21 mouse cellular contexts compared by ENCODE assay signal in genomic region chr5:137569031-137569430, GRCm38 (mm10). TPM values are rescaled to one million over a fixed set of nuclear protein-coding genes. Genes with fewer than 3 reads are reported as not detected.
DNase-seq lines count a peak whose midpoint lies in the region; ATAC-seq and TF ChIP-seq lines count a peak whose summit lies in the region.
"Had no signal": no experiment of that assay in that cellular context is flagged by ENCODE, and none has a peak within 500 bp of the region (broad histone marks: within the 10 kb centered on the region; RNA-seq: fewer than 3 reads in every experiment).

No protein-coding gene starts in this region.

- no peak overlapping the region for H3K4me2 ChIP-seq in heart, postnatal 0 days (ENCODE audit: low read depth, low read length)
- H3K4me2 ChIP-seq in liver, embryonic 16.5 days (ENCODE audit: low read depth, low read length): peak overlapping the region; percentile 96
- H3K4me2 ChIP-seq in neural tube, embryonic 15.5 days: no peak overlapping the region

- TF ChIP-seq CTCF in heart, postnatal 0 days (IDR thresholded peaks at IDR 0.05; ENCODE audit: low read depth): no peak
- no peak for TF ChIP-seq CTCF in MEL (IDR thresholded peaks at IDR 0.05 in 2 of 3, conservative IDR thresholded peaks at IDR 0.05 in 1 of 3; ENCODE audit: control insufficient read depth in 1 of 3, insufficient read depth in 1 of 3, low read depth in 2 of 3, low read length in 3 of 3, poor library complexity in 1 of 3, severe bottlenecking in 1 of 3)

- no peak for TF ChIP-seq EP300 in heart, postnatal 0 days (IDR thresholded peaks at IDR 0.05; ENCODE audit: low read depth)
- TF ChIP-seq EP300 in MEL (IDR thresholded peaks at IDR 0.05; ENCODE audit: low read depth in 1 of 2, low read length in 2 of 2): no peak

- H3K36me3 ChIP-seq in heart, postnatal 0 days (replicated peaks; ENCODE audit: control insufficient read depth, insufficient read depth, low read length): no peaks in the 10 kb centered on the region
- peaks cover 3 to 13% of the 10 kb centered on the region in 2 experiments for H3K36me3 ChIP-seq in MEL (ENCODE audit: control insufficient read depth in 1 of 2, insufficient read depth in 2 of 2, low read length in 2 of 2)
- H3K36me3 ChIP-seq in liver, embryonic 16.5 days (ENCODE audit: control insufficient read depth, insufficient read depth): no peaks in the 10 kb centered on the region
- H3K36me3 ChIP-seq in neural tube, embryonic 15.5 days: peaks cover 18% of the 10 kb centered on the region
- H3K36me3 ChIP-seq: embryonic facial prominence, embryonic 10.5 days; limb, embryonic 10.5 days; midbrain, embryonic 10.5 days had no signal

- peaks cover 21% of the 10 kb centered on the region for H3K79me2 ChIP-seq in MEL (ENCODE audit: control insufficient read depth, insufficient read depth, low read length, poor library complexity)

- DNase-seq in heart, postnatal 0 days (ENCODE audit: low spot score): no peak
- DNase-seq in heart, postnatal 10 days: no peak
- DNase-seq in B cell, adult 2 months: peak; percentile 39 to 43
- DNase-seq in MEL (ENCODE audit: low read depth, low spot score): peak; percentile 36
- DNase-seq in kidney, postnatal 10 days: no peak
- DNase-seq: cerebellum, adult 2 months; forebrain, postnatal 0 days had no signal

- 50% methylated on average over 12 of the region's 12 CpGs for WGBS in heart, postnatal 0 days
- WGBS in liver, embryonic 16.5 days (ENCODE audit: insufficient replicate concordance): 57% methylated on average over 12 of the region's 12 CpGs
- WGBS in neural tube, embryonic 15.5 days: 78% methylated on average over 12 of the region's 12 CpGs

- no peaks in the 10 kb centered on the region for H3K9me3 ChIP-seq in heart, postnatal 0 days (replicated peaks; ENCODE audit: control insufficient read depth, low read length)
- no peaks in the 10 kb centered on the region for H3K9me3 ChIP-seq in MEL (replicated peaks; ENCODE audit: insufficient read depth, low read length)
- H3K9me3 ChIP-seq in liver, embryonic 16.5 days (replicated peaks; ENCODE audit: control insufficient read depth, low read length): no peaks in the 10 kb centered on the region
- no peaks in the 10 kb centered on the region for H3K9me3 ChIP-seq in neural tube, embryonic 15.5 days (replicated peaks)
- H3K9me3 ChIP-seq: embryonic facial prominence, embryonic 10.5 days; limb, embryonic 10.5 days; midbrain, embryonic 10.5 days had no signal

- TF ChIP-seq POLR2A in MEL (IDR thresholded peaks at IDR 0.05; ENCODE audit: control insufficient read depth in 1 of 2, insufficient read depth in 1 of 2, low read depth in 1 of 2, low read length in 2 of 2, poor library complexity in 1 of 2): no peak

- H3K27me3 ChIP-seq in heart, postnatal 0 days (ENCODE audit: control insufficient read depth, insufficient read depth, low read length): 0 out of 2 replicates have a peak, but pooled peaks cover 3% of the 10 kb centered on the region
- H3K27me3 ChIP-seq in MEL (ENCODE audit: control insufficient read depth in 1 of 2, insufficient read depth in 2 of 2, low read length in 2 of 2): no peaks in the 10 kb centered on the region
- no peaks in the 10 kb centered on the region; the same call in 1 of the 2 replicates for H3K27me3 ChIP-seq in liver, embryonic 16.5 days (ENCODE audit: control insufficient read depth, insufficient read depth, low read depth, low read length)
- H3K27me3 ChIP-seq in neural tube, embryonic 15.5 days (replicated peaks): 0 out of 2 replicates have a peak, but pooled peaks cover 3% of the 10 kb centered on the region

- intact Hi-C loops in heart, postnatal 10 days (cut with DNase I): no loop called here

- no peaks in the 10 kb centered on the region for H3K4me1 ChIP-seq in heart, postnatal 0 days (ENCODE audit: control insufficient read depth, insufficient read depth)
- peaks cover 0 to 25% of the 10 kb centered on the region in 2 experiments; a peak in 2 of 4 replicates for H3K4me1 ChIP-seq in MEL (ENCODE audit: control insufficient read depth in 1 of 2, insufficient read depth in 2 of 2, low read length in 2 of 2)
- peaks cover 40% of the 10 kb centered on the region for H3K4me1 ChIP-seq in liver, embryonic 16.5 days (ENCODE audit: control insufficient read depth, low read depth, low read length)
- 0 out of 2 replicates have a peak, but pooled peaks cover under 1% of the 10 kb centered on the region for H3K4me1 ChIP-seq in neural tube, embryonic 15.5 days

- ATAC-seq in heart, postnatal 0 days (ENCODE audit: insufficient read depth, low read depth): 0 out of 2 replicates have a peak, but pooled peaks have one; percentile 20
- no peak for ATAC-seq in liver, embryonic 16.5 days (ENCODE audit: low read depth)
- no peak for ATAC-seq in neural tube, embryonic 15.5 days (ENCODE audit: low FRiP score)
- ATAC-seq: forebrain, postnatal 0 days; hindbrain, postnatal 0 days had no signal

- H3K4me3 ChIP-seq in heart, postnatal 0 days (ENCODE audit: low read depth, low read length): no peak overlapping the region
- peak overlapping the region; percentile 47 to 57 for H3K4me3 ChIP-seq in MEL (ENCODE audit: control insufficient read depth in 1 of 2, insufficient read depth in 1 of 2, low read depth in 2 of 2, low read length in 2 of 2)
- 0 out of 2 replicates have a peak overlapping the region, but pooled peaks have one; percentile 69 for H3K4me3 ChIP-seq in liver, embryonic 16.5 days (ENCODE audit: low read depth, low read length)
- no peak overlapping the region for H3K4me3 ChIP-seq in neural tube, embryonic 15.5 days (replicated peaks)
- H3K4me3 ChIP-seq: heart, adult 2 months; left cerebral cortex, adult 2 months; limb, embryonic 10.5 days; midbrain, embryonic 10.5 days had no signal

- no peak overlapping the region for H3K27ac ChIP-seq in heart, postnatal 0 days (ENCODE audit: low read depth)
- no peak overlapping the region; the same call in 1 of the 2 replicates for H3K27ac ChIP-seq in MEL (ENCODE audit: control insufficient read depth, low read depth, low read length)
- H3K27ac ChIP-seq in liver, embryonic 16.5 days (ENCODE audit: low read length): peak overlapping the region; percentile 91; the same call in 1 of the 2 replicates
- no peak overlapping the region for H3K27ac ChIP-seq in neural tube, embryonic 15.5 days (replicated peaks)
- H3K27ac ChIP-seq: embryonic facial prominence, embryonic 10.5 days; heart, adult 2 months; hindbrain, postnatal 0 days; left cerebral cortex, adult 2 months; limb, embryonic 10.5 days; midbrain, embryonic 10.5 days had no signal

- no peak for TF ChIP-seq RAD21 in MEL (IDR thresholded peaks at IDR 0.05; ENCODE audit: low read depth, low read length)

- no peak overlapping the region for H3K9ac ChIP-seq in heart, postnatal 0 days (replicated peaks; ENCODE audit: low read depth, low read length)
- H3K9ac ChIP-seq in MEL (ENCODE audit: control insufficient read depth, low read depth, low read length, poor library complexity, severe bottlenecking): peak overlapping the region; percentile 65
- H3K9ac ChIP-seq in liver, embryonic 16.5 days (ENCODE audit: low read depth, low read length): peak overlapping the region; percentile 55; the same call in 1 of the 2 replicates
- no peak overlapping the region for H3K9ac ChIP-seq in neural tube, embryonic 15.5 days (replicated peaks)
- H3K9ac ChIP-seq: forebrain, postnatal 0 days had no signal

RNA-seq across cellular contexts. Expression of gene Tfr2, which starts 0.6 kb away (rescaled TPM):
- total RNA-seq in heart, postnatal 0 days (2014; rRNA removed; ENCODE audit: low replicate concordance): 0.50 TPM in 1 of 2 replicates, not detected in the other
- 0.07 and 0.12 TPM in 2 replicates for polyA plus RNA-seq in heart, postnatal 0 days (2015; fragmentation: Nextera tagmentation; extraction: Ambion mirVana)
- not detected for total RNA-seq in heart, postnatal 10 days (2021)
- 76.9 and 96.2 TPM in 2 replicates for total RNA-seq in MEL (2012; rRNA removed)
- polyA plus RNA-seq in MEL (2012; ENCODE audit: insufficient read depth in 1 of 2, insufficient read length in 2 of 2, low read depth in 1 of 2, low replicate concordance in 2 of 2, missing spikeins in 1 of 2): 100 to 1,000 TPM in 1 of 2 experiments, not detected in 1; 112 TPM
- polyA plus RNA-seq in liver, embryonic 16.5 days (2015; fragmentation: Nextera tagmentation; extraction: Ambion mirVana): 60.5 and 62.5 TPM in 2 replicates
- polyA plus RNA-seq in neural tube, embryonic 15.5 days (2015; fragmentation: Nextera tagmentation; extraction: Ambion mirVana): 4.2 and 5.3 TPM in 2 replicates

RNA-seq across cellular contexts. Expression of gene Actl6b, which starts 15.7 kb away (rescaled TPM):
- not detected in 2 replicates for total RNA-seq in heart, postnatal 0 days (2014; rRNA removed; ENCODE audit: low replicate concordance)
- not detected in 2 replicates for polyA plus RNA-seq in heart, postnatal 0 days (2015; fragmentation: Nextera tagmentation; extraction: Ambion mirVana)
- not detected for total RNA-seq in heart, postnatal 10 days (2021)
- 0.15 TPM in 1 of 2 replicates, not detected in the other for total RNA-seq in MEL (2012; rRNA removed)
- not detected for polyA plus RNA-seq in MEL (2012; ENCODE audit: insufficient read depth in 1 of 2, insufficient read length in 2 of 2, low read depth in 1 of 2, low replicate concordance in 2 of 2, missing spikeins in 1 of 2)
- 0.05 TPM in 1 of 2 replicates, not detected in the other for polyA plus RNA-seq in liver, embryonic 16.5 days (2015; fragmentation: Nextera tagmentation; extraction: Ambion mirVana)
- polyA plus RNA-seq in neural tube, embryonic 15.5 days (2015; fragmentation: Nextera tagmentation; extraction: Ambion mirVana): 203 and 258 TPM in 2 replicates
- total RNA-seq: heart, adult 2 months; hematopoietic stem cell, adult 5-6 weeks had no signal
- polyA plus RNA-seq: heart, adult 2 months; limb, embryonic 10.5 days had no signal

RNA-seq across cellular contexts. Expression of gene Mospd3, which starts 31.8 kb away (rescaled TPM):
- total RNA-seq in heart, postnatal 0 days (2014; rRNA removed; ENCODE audit: low replicate concordance): 9.3 TPM in 1 of 2 replicates, not detected in the other
- 18.3 and 19.7 TPM in 2 replicates for polyA plus RNA-seq in heart, postnatal 0 days (2015; fragmentation: Nextera tagmentation; extraction: Ambion mirVana)
- 10 to 100 TPM; 25.1 to 31.4 TPM for total RNA-seq in heart, postnatal 10 days (2021)
- 11.9 and 12.4 TPM in 2 replicates for total RNA-seq in MEL (2012; rRNA removed)
- polyA plus RNA-seq in MEL (2012; ENCODE audit: insufficient read depth in 1 of 2, insufficient read length in 2 of 2, low read depth in 1 of 2, low replicate concordance in 2 of 2, missing spikeins in 1 of 2): 100 to 1,000 TPM in 1 of 2 experiments, not detected in 1; 144 TPM
- 21.3 and 23.1 TPM in 2 replicates for polyA plus RNA-seq in liver, embryonic 16.5 days (2015; fragmentation: Nextera tagmentation; extraction: Ambion mirVana)
- polyA plus RNA-seq in neural tube, embryonic 15.5 days (2015; fragmentation: Nextera tagmentation; extraction: Ambion mirVana): 64.6 and 66.9 TPM in 2 replicates

RNA-seq across cellular contexts. Expression of gene Gnb2, which starts 35.7 kb away (rescaled TPM):
- 599 and 872 TPM in 2 replicates for total RNA-seq in heart, postnatal 0 days (2014; rRNA removed; ENCODE audit: low replicate concordance)
- polyA plus RNA-seq in heart, postnatal 0 days (2015; fragmentation: Nextera tagmentation; extraction: Ambion mirVana): 301 TPM in 2 replicates
- 100 to 1,000 TPM; 481 to 484 TPM for total RNA-seq in heart, postnatal 10 days (2021)
- 531 and 548 TPM in 2 replicates for total RNA-seq in MEL (2012; rRNA removed)
- 100 to 1,000 TPM in 1 of 2 experiments, not detected in 1; 550 TPM for polyA plus RNA-seq in MEL (2012; ENCODE audit: insufficient read depth in 1 of 2, insufficient read length in 2 of 2, low read depth in 1 of 2, low replicate concordance in 2 of 2, missing spikeins in 1 of 2)
- polyA plus RNA-seq in liver, embryonic 16.5 days (2015; fragmentation: Nextera tagmentation; extraction: Ambion mirVana): 125 and 127 TPM in 2 replicates
- polyA plus RNA-seq in neural tube, embryonic 15.5 days (2015; fragmentation: Nextera tagmentation; extraction: Ambion mirVana): 503 and 540 TPM in 2 replicates

RNA-seq across cellular contexts. Expression of gene Epo, which starts 36.0 kb away (rescaled TPM):
- total RNA-seq in heart, postnatal 0 days (2014; rRNA removed; ENCODE audit: low replicate concordance): not detected in 2 replicates
- polyA plus RNA-seq in heart, postnatal 0 days (2015; fragmentation: Nextera tagmentation; extraction: Ambion mirVana): not detected in 2 replicates
- not detected for total RNA-seq in heart, postnatal 10 days (2021)
- total RNA-seq in MEL (2012; rRNA removed): not detected in 2 replicates
- polyA plus RNA-seq in MEL (2012; ENCODE audit: insufficient read depth in 1 of 2, insufficient read length in 2 of 2, low read depth in 1 of 2, low replicate concordance in 2 of 2, missing spikeins in 1 of 2): not detected
- 0.81 and 1.2 TPM in 2 replicates for polyA plus RNA-seq in liver, embryonic 16.5 days (2015; fragmentation: Nextera tagmentation; extraction: Ambion mirVana)
- polyA plus RNA-seq in neural tube, embryonic 15.5 days (2015; fragmentation: Nextera tagmentation; extraction: Ambion mirVana): not detected in 2 replicates
- total RNA-seq: adrenal gland, postnatal 36 days; forebrain, postnatal 0 days; gastrocnemius, postnatal 10 days; heart, adult 2 months; hematopoietic stem cell, adult 5-6 weeks; hindbrain, postnatal 0 days; layer of hippocampus, adult 8-10 months; left cerebral cortex, adult 2 months had no signal
- polyA plus RNA-seq: cerebellum, adult 2 months; forebrain, postnatal 0 days; heart, adult 2 months; hindbrain, postnatal 0 days; neural tube, embryonic 14.5 days; urinary bladder, adult 2 months had no signal

Comparison
In these comparisons a context has a peak if more than half of its experiments do, and no peak if none do; other contexts are left out.
1. DNase-seq: peak in B cell, adult 2 months (2 of 2) and MEL (single experiment); none in heart, postnatal 0 days (single experiment), heart, postnatal 10 days (0 of 2) and kidney, postnatal 10 days (single experiment).
2. H3K4me3 ChIP-seq: peak in MEL (2 of 2) and liver, embryonic 16.5 days (single experiment); none in heart, postnatal 0 days (single experiment) and neural tube, embryonic 15.5 days (single experiment).
3. H3K9ac ChIP-seq: peak in MEL (single experiment) and liver, embryonic 16.5 days (single experiment); none in heart, postnatal 0 days (single experiment) and neural tube, embryonic 15.5 days (single experiment).
4. RNA of gene Actl6b, which starts 15.7 kb away (polyA plus RNA-seq): 203 to 258 TPM in neural tube, embryonic 15.5 days; not detected in heart, postnatal 0 days, 0.05 TPM in liver, embryonic 16.5 days and not detected in MEL; every median in the first group is over 100 times any median in the second.